Comparison of ENCODE assay signal across 7 mouse cellular contexts in genomic region chr19:8774951-8775421, GRCm38 (mm10). TPM values are rescaled to one million over a fixed set of nuclear protein-coding genes. Genes with fewer than 3 reads are reported as not detected.
DNase-seq lines count a peak whose midpoint lies in the region; ATAC-seq and TF ChIP-seq lines count a peak whose summit lies in the region.

No protein-coding gene starts in this region.

- 4% methylated on average over 20 of the region's 20 CpGs for WGBS in lung, embryonic 16.5 days
- 5% methylated on average over 20 of the region's 20 CpGs for WGBS in forebrain, embryonic 15.5 days

- H3K9me3 ChIP-seq in lung, embryonic 16.5 days (ENCODE audit: control insufficient read depth, low read length) = no peaks in the 10 kb centered on the region
- H3K9me3 ChIP-seq in forebrain, embryonic 15.5 days = no peaks in the 10 kb centered on the region

- no peak for ATAC-seq in lung, embryonic 16.5 days (ENCODE audit: low read depth)
- ATAC-seq in forebrain, embryonic 15.5 days (replicated peaks) = no peak; the same call in 1 of the 2 replicates

- H3K4me2 ChIP-seq in lung, embryonic 16.5 days (ENCODE audit: low read depth, low read length) = peak overlapping the region; percentile 90
- H3K4me2 ChIP-seq in forebrain, embryonic 15.5 days (replicated peaks) = peak overlapping the region; percentile 80

- no peaks in the 10 kb centered on the region for H3K27me3 ChIP-seq in lung, embryonic 16.5 days (ENCODE audit: control insufficient read depth, insufficient read depth, low read depth, low read length)
- no peaks in the 10 kb centered on the region for H3K27me3 ChIP-seq in forebrain, embryonic 15.5 days

- H3K36me3 ChIP-seq in lung, embryonic 16.5 days (ENCODE audit: control insufficient read depth, insufficient read depth, low read length) = peaks cover 9% of the 10 kb centered on the region; the same call in 1 of the 2 replicates
- peaks cover 27% of the 10 kb centered on the region for H3K36me3 ChIP-seq in forebrain, embryonic 15.5 days

- H3K27ac ChIP-seq in lung, embryonic 16.5 days (ENCODE audit: low read length) = peak overlapping the region; percentile 99
- H3K27ac ChIP-seq in bone marrow macrophage, adult 2 months (ENCODE audit: insufficient read depth, low read depth, low read length) = peak overlapping the region; percentile 83
- H3K27ac ChIP-seq in forebrain, embryonic 15.5 days (replicated peaks) = peak overlapping the region; percentile 99

- peak overlapping the region; percentile 81 for H3K4me3 ChIP-seq in lung, embryonic 16.5 days (ENCODE audit: low read length)
- H3K4me3 ChIP-seq in bone marrow macrophage, adult 2 months (ENCODE audit: insufficient read depth, low read length) = peak overlapping the region; percentile 86
- peak overlapping the region; percentile 77 for H3K4me3 ChIP-seq in forebrain, embryonic 15.5 days

- H3K4me1 ChIP-seq in lung, embryonic 16.5 days (replicated peaks; ENCODE audit: control insufficient read depth, insufficient read depth, low read length) = peaks cover 26% of the 10 kb centered on the region
- H3K4me1 ChIP-seq in bone marrow macrophage, adult 2 months (ENCODE audit: control insufficient read depth, insufficient read depth, low read length) = peaks cover 21% of the 10 kb centered on the region
- H3K4me1 ChIP-seq in forebrain, embryonic 15.5 days = peaks cover 45% of the 10 kb centered on the region

- peak overlapping the region; percentile 81 for H3K9ac ChIP-seq in lung, embryonic 16.5 days (ENCODE audit: low read length)
- H3K9ac ChIP-seq in forebrain, embryonic 15.5 days (replicated peaks) = peak overlapping the region; percentile 91

- no peak for DNase-seq in lung, postnatal 10 days
- DNase-seq in liver = peak; percentile 26
- peak; percentile 22 to 37 for DNase-seq in spleen, postnatal 36 days (ENCODE audit: low spot score in 2 of 2)
- DNase-seq in T-cell, adult 2 months (ENCODE audit: low spot score) = no peak

- TF ChIP-seq POLR2A in bone marrow macrophage, adult 2 months (IDR thresholded peaks at IDR 0.05; ENCODE audit: borderline replicate concordance, low read depth, low read length) = no peak

- TF ChIP-seq CTCF in bone marrow macrophage, adult 2 months (IDR thresholded peaks at IDR 0.05; ENCODE audit: low read depth, low read length) = no peak

RNA-seq across cellular contexts. Expression of gene Tmem179b, which starts 0.7 kb away (rescaled TPM):
- 88.2 and 89.7 TPM in 2 replicates for polyA plus RNA-seq in lung, embryonic 16.5 days (2015; fragmentation: Nextera tagmentation; extraction: Ambion mirVana)
- polyA plus RNA-seq in bone marrow macrophage, adult 2 months (2012; ENCODE audit: insufficient read depth, insufficient read length, missing spikeins) = 147 and 148 TPM in 2 replicates
- 27.4 and 33.9 TPM in 2 replicates for polyA plus RNA-seq in forebrain, embryonic 15.5 days (2015; fragmentation: Nextera tagmentation; extraction: Ambion mirVana)

RNA-seq across cellular contexts. Expression of gene Tmem223, which starts 4.2 kb away (rescaled TPM):
- 188 and 194 TPM in 2 replicates for polyA plus RNA-seq in lung, embryonic 16.5 days (2015; fragmentation: Nextera tagmentation; extraction: Ambion mirVana)
- 28.3 and 34.4 TPM in 2 replicates for polyA plus RNA-seq in bone marrow macrophage, adult 2 months (2012; ENCODE audit: insufficient read depth, insufficient read length, missing spikeins)
- polyA plus RNA-seq in forebrain, embryonic 15.5 days (2015; fragmentation: Nextera tagmentation; extraction: Ambion mirVana) = 249 and 250 TPM in 2 replicates

RNA-seq across cellular contexts. Expression of gene Taf6l, which starts 11.2 kb away (rescaled TPM):
- 24.0 and 26.0 TPM in 2 replicates for polyA plus RNA-seq in lung, embryonic 16.5 days (2015; fragmentation: Nextera tagmentation; extraction: Ambion mirVana)
- 14.8 and 18.1 TPM in 2 replicates for polyA plus RNA-seq in bone marrow macrophage, adult 2 months (2012; ENCODE audit: insufficient read depth, insufficient read length, missing spikeins)
- polyA plus RNA-seq in forebrain, embryonic 15.5 days (2015; fragmentation: Nextera tagmentation; extraction: Ambion mirVana) = 32.2 and 34.1 TPM in 2 replicates

RNA-seq across cellular contexts. Expression of gene Nxf1, which starts 18.1 kb away (rescaled TPM):
- 186 and 190 TPM in 2 replicates for polyA plus RNA-seq in lung, embryonic 16.5 days (2015; fragmentation: Nextera tagmentation; extraction: Ambion mirVana)
- polyA plus RNA-seq in bone marrow macrophage, adult 2 months (2012; ENCODE audit: insufficient read depth, insufficient read length, missing spikeins) = 142 and 162 TPM in 2 replicates
- 187 and 192 TPM in 2 replicates for polyA plus RNA-seq in forebrain, embryonic 15.5 days (2015; fragmentation: Nextera tagmentation; extraction: Ambion mirVana)

RNA-seq across cellular contexts. Expression of gene Polr2g, which starts 23.4 kb away (rescaled TPM):
- 140 and 147 TPM in 2 replicates for polyA plus RNA-seq in lung, embryonic 16.5 days (2015; fragmentation: Nextera tagmentation; extraction: Ambion mirVana)
- polyA plus RNA-seq in bone marrow macrophage, adult 2 months (2012; ENCODE audit: insufficient read depth, insufficient read length, missing spikeins) = 62.4 and 62.5 TPM in 2 replicates
- polyA plus RNA-seq in forebrain, embryonic 15.5 days (2015; fragmentation: Nextera tagmentation; extraction: Ambion mirVana) = 162 and 169 TPM in 2 replicates

Comparison
In these comparisons a context has a peak if more than half of its experiments do, and no peak if none do; other contexts are left out.
1. DNase-seq: peak in liver (single experiment) and spleen, postnatal 36 days (2 of 2); none in lung, postnatal 10 days (single experiment) and T-cell, adult 2 months (single experiment).
2. Peak in every context shown above with its lines, with median percentiles within 50 percentile points of each other: H3K27ac ChIP-seq and H3K4me3 ChIP-seq.